Mouse (Mus musculus) embryonic facial prominence, embryonic 13.5 days (tissue): ENCODE measurements around the gene Sik1. TPM values are rescaled to one million over a fixed set of nuclear protein-coding genes. Genes with fewer than 3 reads are reported as not detected.

Experiments
- ATAC-seq: fragments of 200-750 bp; cut with Nextera tagmentation; 2 replicates; pipeline ENCODE4 v1.8.0; 2017; ENCODE audit warnings: low read depth; ENCODE audit not compliant: insufficient number of reproducible peaks, insufficient read depth, low FRiP score, low TSS enrichment
- H3K27ac ChIP-seq: fragments of 300-500 bp; sonication (generic); 2 replicates; pipeline ENCODE4 v1.5.1; 2015; ENCODE audit warnings: moderate library complexity, mild to moderate bottlenecking, inconsistent platforms
- H3K27me3 ChIP-seq: fragments of 300-500 bp; sonication (generic); 2 replicates; pipeline ENCODE4 v1.6.1; 2015; ENCODE audit warnings: mild to moderate bottlenecking, inconsistent platforms
- H3K36me3 ChIP-seq: fragments of 300-500 bp; sonication (generic); 2 replicates; pipeline ENCODE4 v1.6.1; 2015; ENCODE audit warnings: mild to moderate bottlenecking, inconsistent platforms
- H3K4me1 ChIP-seq: fragments of 300-500 bp; sonication (generic); 2 replicates; pipeline ENCODE4 v1.6.1; 2015; ENCODE audit warnings: inconsistent platforms
- H3K4me2 ChIP-seq: fragments of 300-500 bp; sonication (generic); 2 replicates; pipeline ENCODE4 v1.6.1; 2015; ENCODE audit warnings: moderate library complexity, mild to moderate bottlenecking, inconsistent platforms
- H3K4me3 ChIP-seq: fragments of 300-500 bp; sonication (generic); 2 replicates; pipeline ENCODE4 v1.5.1; 2015; ENCODE audit warnings: mild to moderate bottlenecking, inconsistent platforms
- H3K9ac ChIP-seq: fragments of 300-500 bp; sonication (generic); 2 replicates; pipeline ENCODE4 v1.6.1; 2015; ENCODE audit warnings: mild to moderate bottlenecking, inconsistent platforms
- H3K9me3 ChIP-seq: fragments of 300-500 bp; sonication (generic); 2 replicates; pipeline ENCODE4 v1.6.1; 2016; ENCODE audit warnings: inconsistent platforms
- WGBS: fragments of 180-500 bp; shearing (Covaris S2); methylation state at CpG from one replicate; pipeline ENCODE4 v1.1.7; 2015; ENCODE audit warnings: mixed read lengths; 5-methylcytosine and 5-hydroxymethylcytosine counted together
- polyA plus RNA-seq: library from polyadenylated mRNA; unstranded; fragments of >200 nt; fragmentation: Nextera tagmentation; extraction: Ambion mirVana; gene quantifications from 2 replicates; pipeline ENCODE4 v1.2.1, GENCODE M21; 2015

The Sik1 gene
- polyA plus RNA-seq, 1 experiment from 2014 or later: 15.6 TPM

- no peak overlapping the region for H3K9ac ChIP-seq
- no peak overlapping the region for H3K4me3 ChIP-seq
- no peak overlapping the region for H3K4me2 ChIP-seq
- ATAC-seq: no peak
- H3K4me1 ChIP-seq: peaks cover 23% of the 10 kb centered on the region
- H3K27ac ChIP-seq: no peak overlapping the region
- H3K36me3 ChIP-seq: no peaks in the 10 kb centered on the region
- WGBS: 81% methylated on average over 7 of the region's 7 CpGs
- H3K9me3 ChIP-seq: no peaks in the 10 kb centered on the region
- no peaks in the 10 kb centered on the region for H3K27me3 ChIP-seq
Measured at GRCm38 (mm10) chr17:31836772-31837171, 18.8 kb downstream of the Sik1 start.

- no peak for ATAC-seq
- Histone ChIP-seq H3K4me2 (no peak overlapping the region), H3K27ac (no peak overlapping the region)
Measured at GRCm38 (mm10) chr17:31836264-31836607, 19.4 kb downstream of the Sik1 start.

GRCm38 (mm10) chr17:31835528-31836263 lies 19.9 kb downstream of the Sik1 start:
- 93% methylated on average over 11 of the region's 11 CpGs for WGBS
- H3K9ac ChIP-seq: no peak overlapping the region
- no peaks in the 10 kb centered on the region for H3K9me3 ChIP-seq
- H3K4me2 ChIP-seq: no peak overlapping the region
- no peaks in the 10 kb centered on the region for H3K36me3 ChIP-seq
- no peaks in the 10 kb centered on the region for H3K27me3 ChIP-seq
- H3K4me3 ChIP-seq: no peak overlapping the region
- ATAC-seq: no peak
- no peak overlapping the region for H3K27ac ChIP-seq
- peaks cover 24% of the 10 kb centered on the region for H3K4me1 ChIP-seq

More at GRCm38 (mm10) chr17:31836264-31836607, 19.4 kb downstream of the Sik1 start:
- Histone ChIP-seq H3K9me3 (no peaks in the 10 kb centered on the region), H3K4me3 (no peak overlapping the region), H3K9ac (no peak overlapping the region), H3K4me1 (peaks cover 25% of the 10 kb centered on the region), H3K27me3 (no peaks in the 10 kb centered on the region), H3K36me3 (no peaks in the 10 kb centered on the region)
- 77% methylated on average over 2 of the region's 2 CpGs for WGBS

DNA sequence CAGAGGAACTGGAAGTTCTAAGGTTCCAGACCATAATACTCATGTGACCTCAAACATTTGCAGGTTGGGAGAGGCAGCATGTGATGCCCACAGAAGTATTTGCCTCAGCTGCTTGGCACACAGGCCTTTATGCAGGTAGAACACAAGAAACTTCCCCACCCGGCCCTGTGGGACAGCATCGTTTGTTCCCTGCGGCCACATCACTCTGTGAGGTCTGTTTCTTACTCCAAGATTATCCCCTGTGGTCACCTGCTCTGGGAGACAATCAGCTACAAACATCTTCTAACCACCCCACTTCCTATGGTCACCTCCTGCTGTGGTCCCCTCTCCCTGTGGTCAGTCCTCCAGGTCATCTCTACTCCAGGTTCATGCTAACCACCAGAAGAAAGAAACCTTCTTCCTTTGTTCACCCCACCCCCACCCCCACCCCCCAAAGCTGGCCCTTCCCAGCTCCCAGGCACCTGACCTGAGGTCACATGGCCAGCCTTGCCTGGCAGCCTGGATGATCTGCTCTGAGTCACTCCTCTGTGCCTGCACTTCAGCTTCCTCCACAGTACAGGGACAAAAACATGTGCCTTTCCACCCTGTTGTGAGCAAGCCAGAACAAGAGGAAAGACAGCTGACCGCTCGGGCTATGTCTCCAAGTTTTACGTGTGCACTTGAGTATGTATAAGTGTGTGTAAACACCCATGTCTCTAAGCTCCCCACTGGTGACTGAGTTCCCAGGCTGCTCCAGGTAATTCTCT lies 21.1 kb downstream of the Sik1 start:
- Histone ChIP-seq H3K27me3 (no peaks in the 10 kb centered on the region), H3K36me3 (no peaks in the 10 kb centered on the region), H3K27ac (peak overlapping the region; percentile 60; the same call in 1 of the 2 replicates), H3K9ac (no peak overlapping the region), H3K4me1 (peaks cover 31% of the 10 kb centered on the region), H3K9me3 (no peaks in the 10 kb centered on the region), H3K4me2 (no peak overlapping the region), H3K4me3 (no peak overlapping the region)
- WGBS: 72% methylated on average over 6 of the region's 6 CpGs
- ATAC-seq: no peak

DNA sequence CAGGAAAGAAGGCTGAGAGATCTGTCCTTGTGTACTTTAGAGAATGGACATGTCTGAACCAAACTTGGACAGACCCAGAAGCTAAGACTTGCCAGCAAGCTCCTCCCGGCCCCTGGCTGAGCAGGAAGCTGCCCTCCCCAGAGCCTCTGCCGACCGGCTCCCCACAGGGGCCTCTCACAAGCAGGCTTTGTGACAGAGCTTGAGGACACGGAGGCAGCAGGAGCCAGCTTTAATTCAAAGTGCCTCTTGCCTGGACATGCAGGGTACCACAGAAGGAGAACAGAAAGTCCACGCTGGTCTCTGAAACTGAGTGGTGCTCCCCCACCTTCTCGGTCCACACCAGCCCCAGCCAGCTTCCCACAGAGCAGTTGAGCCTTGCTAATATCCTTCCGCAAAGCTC lies 21.9 kb downstream of the Sik1 start:
- no peaks in the 10 kb centered on the region for H3K36me3 ChIP-seq

DNA sequence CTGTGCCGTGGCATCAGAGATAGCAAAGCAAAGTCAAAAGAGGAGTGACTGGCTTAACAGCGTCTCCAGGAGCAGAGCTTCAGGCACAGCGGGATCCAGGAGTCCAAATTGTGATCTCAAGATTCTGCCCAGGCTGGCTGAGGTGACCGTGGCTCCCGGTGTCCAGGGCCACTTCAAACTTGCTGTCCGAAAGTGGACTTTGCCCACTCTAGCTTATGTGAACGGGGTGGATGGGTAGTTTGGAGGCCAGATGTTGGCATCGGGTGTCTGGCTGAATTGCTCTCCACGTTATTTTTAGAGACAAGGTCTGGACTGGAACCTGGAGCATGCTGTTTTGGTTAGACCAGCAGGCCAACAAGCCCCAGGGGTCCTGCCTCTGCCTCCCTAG lies 23.0 kb downstream of the Sik1 start:
- Histone ChIP-seq H3K9ac (no peak overlapping the region), H3K4me1 (peaks cover 40% of the 10 kb centered on the region), H3K27me3 (no peaks in the 10 kb centered on the region), H3K9me3 (no peaks in the 10 kb centered on the region), H3K36me3 (no peaks in the 10 kb centered on the region), H3K4me2 (no peak overlapping the region), H3K4me3 (no peak overlapping the region), H3K27ac (no peak overlapping the region)
- WGBS: 87% methylated on average over 9 of the region's 9 CpGs
- ATAC-seq: no peak

More for the DNA sequence above, 21.9 kb downstream of the Sik1 start:
- no peaks in the 10 kb centered on the region for H3K9me3 ChIP-seq
- WGBS: 29% methylated on average over 7 of the region's 7 CpGs
- H3K27me3 ChIP-seq: no peaks in the 10 kb centered on the region
- no peak for ATAC-seq
- H3K4me3 ChIP-seq: no peak overlapping the region
- no peak overlapping the region for H3K4me2 ChIP-seq
- H3K4me1 ChIP-seq: peaks cover 31% of the 10 kb centered on the region
- H3K27ac ChIP-seq: peak overlapping the region; percentile 60
- H3K9ac ChIP-seq: 0 out of 2 replicates have a peak overlapping the region, but pooled peaks have one; percentile 32

DNA sequence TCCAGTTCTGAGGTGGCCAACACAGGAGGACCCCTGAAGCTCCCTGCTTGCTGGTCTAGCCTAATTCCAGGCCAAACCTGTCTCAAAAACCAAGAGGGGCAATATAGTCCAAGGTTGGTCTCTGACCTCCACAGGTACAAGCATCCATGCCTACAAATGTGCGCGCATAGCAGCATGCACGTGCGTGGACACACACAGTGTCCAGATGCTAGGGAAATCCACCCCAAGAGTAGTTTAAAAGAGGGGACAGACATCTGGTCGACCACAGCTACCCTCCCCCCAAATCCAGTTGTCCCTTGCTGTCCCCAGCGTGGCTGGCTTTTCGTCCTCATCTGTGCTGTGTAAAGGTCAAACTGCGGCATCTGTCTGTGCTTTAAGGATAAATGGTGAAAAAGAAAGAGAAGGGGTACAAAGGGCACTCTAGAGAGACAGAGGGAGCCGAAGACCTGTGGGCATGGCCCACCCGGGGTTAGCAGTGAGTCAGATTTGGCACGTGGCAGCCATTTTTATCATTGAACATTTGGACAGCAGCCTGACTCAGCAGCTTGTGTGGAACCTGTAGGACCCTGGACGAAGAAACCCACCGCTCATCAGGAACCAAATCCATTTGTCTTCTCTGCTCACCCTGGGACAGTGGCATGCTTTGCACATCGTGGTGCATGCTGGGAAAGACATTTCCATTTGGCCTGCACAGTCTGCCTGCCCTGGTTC lies 23.6 kb downstream of the Sik1 start:
- WGBS: 80% methylated on average over 14 of the region's 14 CpGs
- H3K4me2 ChIP-seq: no peak overlapping the region
- no peak overlapping the region for H3K27ac ChIP-seq
- no peaks in the 10 kb centered on the region for H3K9me3 ChIP-seq
- H3K4me1 ChIP-seq: peaks cover 46% of the 10 kb centered on the region
- H3K36me3 ChIP-seq: no peaks in the 10 kb centered on the region
- H3K4me3 ChIP-seq: no peak overlapping the region
- no peaks in the 10 kb centered on the region for H3K27me3 ChIP-seq
- no peak overlapping the region for H3K9ac ChIP-seq
- no peak for ATAC-seq

DNA sequence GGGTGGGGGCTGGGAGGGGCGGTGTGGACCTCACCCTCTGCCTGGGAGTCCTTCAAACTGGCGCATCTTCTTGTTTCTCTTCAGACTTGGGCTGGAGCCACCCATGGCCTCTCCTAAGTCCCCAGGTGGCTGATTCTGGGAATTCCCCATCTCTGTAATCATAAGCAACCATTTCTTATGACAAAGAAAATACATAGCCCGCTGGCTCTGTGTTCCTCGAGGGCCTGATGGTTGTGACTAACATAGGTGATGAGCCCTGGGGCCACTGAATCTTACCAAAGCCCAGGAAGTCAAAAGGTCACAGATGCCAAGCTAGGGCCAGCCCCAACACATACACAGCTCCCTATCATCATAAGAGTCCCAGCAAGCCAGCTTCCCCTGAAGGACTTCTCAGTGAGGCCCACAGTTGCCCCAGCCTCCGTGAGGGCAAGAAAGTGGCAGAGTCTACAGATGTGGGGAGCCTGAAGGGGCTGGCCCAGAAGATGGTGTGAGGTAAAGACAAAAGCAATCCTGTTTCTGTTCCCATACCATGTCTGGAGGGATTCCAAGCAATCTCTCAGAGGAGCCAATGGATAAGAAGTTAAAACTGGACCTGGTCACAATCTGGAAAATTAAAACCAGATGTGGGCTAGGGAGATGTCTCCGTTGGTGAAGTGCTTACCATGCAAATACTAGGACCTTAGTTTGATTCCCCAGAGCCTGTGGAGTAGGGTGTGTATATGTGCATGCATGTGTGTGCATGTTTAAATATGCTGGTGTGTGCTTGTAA lies 24.3 kb downstream of the Sik1 start:
- Histone ChIP-seq H3K27me3 (no peaks in the 10 kb centered on the region), H3K27ac (peak overlapping the region; percentile 51; the same call in 1 of the 2 replicates), H3K36me3 (no peaks in the 10 kb centered on the region), H3K9me3 (no peaks in the 10 kb centered on the region), H3K9ac (no peak overlapping the region), H3K4me3 (no peak overlapping the region), H3K4me1 (peaks cover 53% of the 10 kb centered on the region), H3K4me2 (no peak overlapping the region)
- 38% methylated on average over 6 of the region's 6 CpGs for WGBS
- ATAC-seq: no peak

GRCm38 (mm10) chr17:31830506-31831075 lies 25.0 kb downstream of the Sik1 start:
- no peaks in the 10 kb centered on the region for H3K9me3 ChIP-seq
- no peak overlapping the region for H3K9ac ChIP-seq
- H3K4me2 ChIP-seq: no peak overlapping the region
- H3K27me3 ChIP-seq: no peaks in the 10 kb centered on the region
- no peak overlapping the region for H3K27ac ChIP-seq
- H3K4me1 ChIP-seq: peaks cover 56% of the 10 kb centered on the region
- no peaks in the 10 kb centered on the region for H3K36me3 ChIP-seq
- 96% methylated on average over 8 of the region's 8 CpGs for WGBS
- no peak for ATAC-seq
- no peak overlapping the region for H3K4me3 ChIP-seq

DNA sequence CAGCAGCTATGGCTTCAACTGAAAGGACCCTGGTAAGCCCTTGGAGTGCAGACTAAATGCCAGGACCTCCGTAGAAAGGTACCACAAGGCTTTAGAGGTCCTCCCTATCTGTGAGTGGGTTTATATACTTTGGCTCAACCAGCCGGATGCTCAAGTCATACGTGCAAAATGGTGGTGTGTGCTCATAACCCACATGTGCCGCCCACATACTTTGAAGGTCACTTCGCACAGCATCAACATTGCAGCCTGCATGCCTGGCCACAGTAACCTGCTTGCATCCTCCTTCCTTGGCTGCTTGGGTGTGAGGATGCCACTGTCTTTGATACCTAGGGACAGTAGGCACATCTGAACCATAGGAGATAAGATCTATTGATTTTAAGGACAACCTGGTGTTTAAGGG lies 26.7 kb downstream of the Sik1 start:
- 94% methylated on average over 5 of the region's 5 CpGs for WGBS
- Histone ChIP-seq H3K4me3 (no peak overlapping the region), H3K4me1 (peaks cover 55% of the 10 kb centered on the region), H3K4me2 (no peak overlapping the region), H3K9ac (no peak overlapping the region), H3K27me3 (no peaks in the 10 kb centered on the region), H3K36me3 (no peaks in the 10 kb centered on the region), H3K9me3 (no peaks in the 10 kb centered on the region), H3K27ac (no peak overlapping the region)
- no peak for ATAC-seq

GRCm38 (mm10) chr17:31828118-31828517 lies 27.5 kb downstream of the Sik1 start:
- no peak overlapping the region for H3K9ac ChIP-seq
- H3K9me3 ChIP-seq: no peaks in the 10 kb centered on the region
- H3K4me3 ChIP-seq: no peak overlapping the region
- peaks cover 47% of the 10 kb centered on the region for H3K4me1 ChIP-seq
- WGBS: 39% methylated on average over 5 of the region's 5 CpGs
- no peaks in the 10 kb centered on the region for H3K27me3 ChIP-seq
- no peak for ATAC-seq
- H3K4me2 ChIP-seq: no peak overlapping the region
- H3K27ac ChIP-seq: peak overlapping the region; percentile 83
- H3K36me3 ChIP-seq: no peaks in the 10 kb centered on the region
